Mouse (Mus musculus) left cerebral cortex, adult 11 months (tissue): Measurements from ENCODE around the gene Sec16a.
"Not testable (repeated sequence)": the region's sequence is repeated elsewhere in the genome, so short reads cannot be mapped to it uniquely, and the experiment has no call there.

ENCODE experiments used
- DNase-seq: peaks from one replicate; pipeline ENCODE4 v3.0.0; 2022; ENCODE audit warnings: low spot score

Gene Sec16a

GRCm38 (mm10) chr2:26388682-26389153 is 56.3 kb downstream of the Sec16a start:
- no peak for DNase-seq

DNA sequence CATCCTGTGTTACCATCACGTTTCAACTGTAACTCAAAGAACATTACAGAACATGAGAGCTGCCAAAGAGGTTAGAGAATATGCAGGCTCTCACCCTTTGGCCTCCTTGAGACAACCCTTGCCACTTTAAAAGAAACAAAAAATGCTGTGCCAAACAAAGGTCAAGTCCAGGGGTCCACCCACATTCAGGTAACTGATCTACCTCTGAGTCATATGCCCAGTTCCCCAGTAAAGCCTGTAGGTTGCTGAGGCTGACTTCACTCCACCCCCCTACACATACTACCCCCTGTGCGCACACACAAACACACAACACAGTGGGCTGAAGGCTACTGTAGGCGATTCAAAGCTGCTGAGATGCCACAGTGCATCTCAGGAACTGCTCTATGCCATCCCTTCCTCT is 57.3 kb downstream of the Sec16a start:
- no peak for DNase-seq

DNA sequence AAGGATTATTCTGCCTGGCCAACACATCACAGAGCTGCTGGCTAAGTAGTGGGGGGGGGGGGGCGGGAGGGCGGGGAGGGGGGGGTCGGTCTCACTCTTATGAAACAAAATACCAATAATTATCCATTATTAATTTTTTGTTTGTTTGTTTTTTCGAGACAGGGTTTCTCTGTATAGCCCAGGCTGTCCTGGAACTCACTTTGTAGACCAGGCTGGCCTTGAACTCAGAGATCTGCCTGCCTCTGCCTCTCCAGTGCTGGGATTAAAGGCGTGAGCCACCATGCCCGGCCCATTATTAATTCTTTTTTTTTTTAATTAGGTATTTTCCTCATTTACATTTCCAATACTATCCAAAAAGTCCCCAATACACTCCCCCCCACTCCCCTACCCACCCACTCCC is 64.1 kb downstream of the Sec16a start:
- DNase-seq, result not testable (repeated sequence)

DNA sequence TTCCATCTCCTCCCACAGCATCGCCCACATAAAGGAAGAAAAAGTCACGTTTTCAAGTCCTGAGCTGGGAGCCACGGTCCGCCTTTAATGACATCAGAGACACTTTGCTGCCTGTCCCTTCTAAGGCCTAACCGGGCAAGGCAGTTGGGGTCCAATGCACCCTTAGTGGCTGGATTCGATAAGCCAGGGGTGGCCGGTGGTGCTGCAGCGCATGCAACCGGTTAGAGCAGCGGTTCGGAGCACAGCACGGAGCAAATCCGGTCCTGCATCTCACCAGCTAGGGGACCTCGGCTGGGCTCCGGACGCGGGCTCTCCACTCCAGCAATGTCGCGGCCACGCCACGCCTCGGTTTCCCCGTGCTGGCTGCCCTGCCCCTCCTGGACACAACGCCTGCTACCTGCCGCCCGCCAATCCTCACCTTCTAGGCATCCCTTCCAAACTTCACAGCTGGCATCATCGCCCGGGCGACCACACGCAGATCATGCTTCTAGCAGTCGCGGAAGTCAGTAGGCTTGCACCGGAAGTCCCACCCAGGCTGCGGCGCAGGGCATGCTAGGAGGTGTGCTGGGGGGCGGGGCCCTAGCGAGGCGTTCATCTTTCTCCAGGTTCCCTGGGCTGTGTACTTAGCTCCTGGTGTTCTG is 64.8 kb downstream of the Sec16a start, which contains the start of gene Snapc4:
TSS of gene Snapc4 (minus strand) at position 523 of the 641 bp plus-strand sequence.
- DNase-seq, result peak; percentile 66

GRCm38 (mm10) chr2:26372396-26372795 is 72.6 kb downstream of the Sec16a start:
- no peak for DNase-seq

GRCm38 (mm10) chr2:26368572-26368971 is 76.4 kb downstream of the Sec16a start:
- DNase-seq, result no peak

DNA sequence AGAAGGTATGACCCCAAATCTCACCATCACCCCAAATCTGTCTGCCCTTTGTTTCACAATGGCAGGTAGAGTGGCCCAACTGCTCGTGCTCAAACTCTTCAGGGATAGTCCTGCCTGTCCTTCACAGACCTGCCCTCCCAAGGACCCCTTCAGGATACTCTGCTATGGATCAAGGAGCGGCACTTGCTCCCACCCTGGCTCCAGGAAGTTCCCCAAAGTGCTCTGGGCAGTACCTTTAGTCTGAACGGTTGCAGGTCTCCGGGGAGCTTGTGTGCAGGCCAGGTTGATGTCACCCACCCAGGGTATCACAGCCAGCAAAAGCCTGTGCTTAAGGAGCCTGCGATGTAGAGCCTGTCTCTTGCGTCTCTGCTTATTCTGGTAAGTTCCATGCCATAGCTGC is 77.1 kb downstream of the Sec16a start:
- DNase-seq, result no peak

DNA sequence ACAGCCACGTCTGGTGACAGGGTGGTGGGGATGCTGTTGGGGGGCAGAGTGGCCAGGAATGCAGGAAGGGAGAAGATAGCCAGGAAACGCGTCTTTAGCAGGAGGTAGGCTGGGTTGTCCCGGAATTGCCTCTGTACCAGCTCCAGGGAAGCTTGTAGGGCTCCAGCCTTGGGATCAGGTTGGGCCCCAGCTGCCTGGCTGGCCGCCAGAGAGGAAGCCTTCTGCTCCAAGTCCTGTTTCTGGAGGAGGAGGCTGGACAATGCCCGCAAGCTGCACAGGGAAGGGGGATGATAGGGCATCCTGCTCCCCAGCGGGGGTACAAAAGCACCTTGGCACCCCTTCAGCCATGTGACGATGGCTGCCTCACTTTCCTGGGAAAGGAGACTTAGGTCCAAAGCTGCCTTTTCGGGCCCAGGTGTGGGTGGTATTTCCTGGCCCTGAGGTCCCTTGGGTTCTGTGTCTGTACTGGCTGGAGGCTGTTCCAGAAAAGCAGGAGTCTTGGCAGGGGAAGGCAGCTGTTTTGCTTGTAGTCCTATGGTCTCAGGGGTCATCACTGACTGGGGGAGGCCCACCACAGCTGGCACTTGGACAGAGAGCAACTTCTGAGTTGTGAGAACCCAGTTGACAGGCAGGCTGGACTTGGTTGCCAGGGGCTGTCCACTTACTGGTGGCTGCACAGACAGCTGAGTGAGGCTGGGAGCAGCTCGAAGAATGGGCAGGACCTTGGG is 80.1 kb downstream of the Sec16a start:
- no peak for DNase-seq

DNA sequence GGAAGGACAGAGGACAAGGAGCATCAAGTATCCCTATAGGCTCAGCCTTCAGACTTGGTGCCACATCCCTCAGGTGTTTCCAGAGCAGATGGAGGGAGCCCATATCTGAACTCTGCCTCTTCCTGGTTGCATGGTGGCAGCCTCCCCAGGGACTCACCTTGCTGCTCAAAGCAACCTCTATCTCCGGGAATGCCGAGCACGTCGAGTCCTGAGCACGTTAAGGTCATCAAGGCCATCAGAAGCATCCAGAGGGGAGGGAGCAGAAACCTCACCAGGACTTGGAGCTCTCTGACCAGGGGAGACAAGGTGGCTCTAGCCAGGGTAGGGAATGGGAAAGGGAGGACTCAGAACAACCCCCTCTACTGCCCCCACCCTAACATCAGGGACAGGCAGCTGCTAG is 81.5 kb downstream of the Sec16a start:
- no peak for DNase-seq

GRCm38 (mm10) chr2:26362991-26363390 is 82.0 kb downstream of the Sec16a start:
- DNase-seq, result no peak

DNA sequence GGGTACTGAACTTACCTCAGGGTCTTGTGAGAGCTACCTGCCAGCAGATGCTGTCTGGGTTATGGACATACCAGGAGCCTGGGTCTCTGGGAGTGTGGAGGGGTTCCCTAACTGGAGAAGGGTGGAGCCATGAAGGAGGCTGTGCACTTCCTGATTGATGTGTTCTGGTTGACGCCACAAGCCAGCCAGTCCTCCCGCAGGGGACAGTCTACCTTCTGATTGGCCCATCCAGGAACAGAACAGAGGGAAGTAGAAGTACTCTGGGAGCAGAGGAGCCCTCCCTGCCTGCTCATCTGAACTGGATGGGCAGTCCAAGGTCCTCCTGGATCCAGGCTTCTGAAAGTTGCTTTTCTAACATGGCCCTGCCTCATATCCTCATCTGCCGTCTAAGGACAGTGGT is 84.2 kb downstream of the Sec16a start, which contains the start of gene Card9:
TSS of gene Card9 (minus strand) at position 147 of the 400 bp plus-strand sequence.
- DNase-seq, result no peak

GRCm38 (mm10) chr2:26359983-26360382 is 85.0 kb downstream of the Sec16a start:
- DNase-seq, result no peak
